Mouse (Mus musculus): ENCODE measurements around the gene Htra3.

DNA sequence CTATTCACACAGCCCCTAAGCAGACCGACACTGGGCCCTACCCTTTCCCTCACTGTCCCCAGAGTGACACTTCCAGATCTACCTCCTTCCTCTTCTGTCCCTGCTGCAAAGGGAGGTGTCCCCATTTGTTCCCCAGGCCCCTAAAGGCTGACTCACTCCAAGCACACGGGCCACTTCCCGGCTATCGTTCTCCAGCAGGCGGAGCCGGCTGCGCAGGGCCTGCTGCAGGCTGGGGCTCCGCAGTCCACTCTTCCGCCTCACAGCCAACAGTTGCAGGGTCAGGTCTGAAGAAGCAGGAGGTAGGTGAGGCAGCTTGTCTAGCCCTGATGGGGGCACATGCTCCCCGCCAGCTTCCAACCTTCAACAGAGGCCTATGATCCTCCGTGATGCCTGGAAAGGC lies 39.2 kb upstream of the Htra3 start:
- TF ChIP-seq EP300 (optimal IDR thresholded peaks at IDR 0.05), result no peak
- TF ChIP-seq CTCF (IDR thresholded peaks at IDR 0.05; ENCODE audit: low read depth), result peak; percentile 42
